ENCODE assay signal across 12 mouse cellular contexts in genomic region chr6:83014482-83015466, GRCm38 (mm10). TPM values are rescaled to one million over a fixed set of nuclear protein-coding genes. Genes with fewer than 3 reads are reported as not detected.
A peak's percentile ranks its signal among the peaks of the same experiment; 100 is the strongest.
DNase-seq lines count a peak whose midpoint lies in the region; ATAC-seq lines count a peak whose summit lies in the region.
"Had no signal": no experiment of that assay in that cellular context is flagged by ENCODE, and none has a peak within 500 bp of the region (broad histone marks: within the 10 kb centered on the region; RNA-seq: fewer than 3 reads in every experiment).

No protein-coding gene starts in this region.

- WGBS in macrophage (ENCODE audit: missing documents), result 62% methylated on average over 12 of the region's 12 CpGs

- ATAC-seq in frontal cortex, adult (ENCODE audit: low TSS enrichment), result no peak
- ATAC-seq: forebrain, embryonic 16.5 days had no signal

- no peak overlapping the region for H3K4me3 ChIP-seq in macrophage (ENCODE audit: inconsistent target)
- H3K4me3 ChIP-seq: left cerebral cortex, adult 2 months had no signal

- peak; percentile 40 for DNase-seq in adrenal gland, postnatal 14 days
- DNase-seq in adrenal gland, adult 8-10 months, result no peak
- peak; percentile 94 for DNase-seq in 3T3-L1 (ENCODE audit: low read depth, low spot score)
- peak; percentile 88 for DNase-seq in c-Kit-positive CD71-positive TER-119-positive erythroid progenitor cells, embryonic 14.5 days (ENCODE audit: low spot score)
- DNase-seq in cerebellum, postnatal 4 days (ENCODE audit: low spot score in 2 of 2), result no peak
- DNase-seq in cerebellum, postnatal 36 days, result no peak
- DNase-seq: kidney, postnatal 10 days; lung, postnatal 4 days had no signal

- no peaks in the 10 kb centered on the region for H3K79me2 ChIP-seq in macrophage (ENCODE audit: inconsistent target)

- H3K27ac ChIP-seq in macrophage, result peak overlapping the region; percentile 85
- H3K27ac ChIP-seq: left cerebral cortex, adult 2 months had no signal

- no peaks in the 10 kb centered on the region for H3K36me3 ChIP-seq in macrophage (ENCODE audit: inconsistent target)

RNA-seq across cellular contexts. Expression of gene Dok1, which starts 18.5 kb away (rescaled TPM):
- total RNA-seq in adrenal gland, postnatal 14 days (2021), result 8.3 and 13.0 TPM in 2 replicates
- total RNA-seq in adrenal gland, adult 8-10 months (2022), result 10 to 100 TPM; 12.7 to 13.8 (median 13.4) TPM
- total RNA-seq in macrophage (2018; cell fraction: chromatin; rRNA removed), result 10 to 100 TPM in 22 of 26 experiments, 1 to 10 TPM in 4; 3.0 to 75.5 (median 33.8) TPM
- 100 to 1,000 TPM in 5 of 26 experiments, 10 to 100 TPM in 21; 39.1 to 112 (median 71.5) TPM for total RNA-seq in macrophage (2018; cell fraction: cytosol; rRNA removed)
- 100 to 1,000 TPM in 3 of 26 experiments, 10 to 100 TPM in 23; 15.4 to 138 (median 60.7) TPM for total RNA-seq in macrophage (2018; cell fraction: nucleus; rRNA removed)
- 30.0 to 70.8 TPM (median 64.9 TPM) in 3 replicates for polyA plus RNA-seq in macrophage (2018)

RNA-seq across cellular contexts. Expression of gene Loxl3, which starts 19.2 kb away (rescaled TPM):
- 2.8 and 4.1 TPM in 2 replicates for total RNA-seq in adrenal gland, postnatal 14 days (2021)
- total RNA-seq in adrenal gland, adult 8-10 months (2022), result 1 to 10 TPM; 2.2 to 4.8 (median 4.1) TPM
- total RNA-seq in macrophage (2018; cell fraction: chromatin; rRNA removed), result 100 to 1,000 TPM in 5 of 26 experiments, 10 to 100 TPM in 18, 1 to 10 TPM in 3; 5.5 to 136 (median 38.4) TPM
- 10 to 100 TPM in 9 of 26 experiments, 1 to 10 TPM in 17; 1.6 to 18.5 (median 5.9) TPM for total RNA-seq in macrophage (2018; cell fraction: cytosol; rRNA removed)
- total RNA-seq in macrophage (2018; cell fraction: nucleus; rRNA removed), result 10 to 100 TPM in 22 of 26 experiments, 1 to 10 TPM in 4; 4.2 to 87.4 (median 28.4) TPM
- 6.0 to 8.2 TPM (median 7.6 TPM) in 3 replicates for polyA plus RNA-seq in macrophage (2018)

RNA-seq across cellular contexts. Expression of gene Aup1, which starts 39.5 kb away (rescaled TPM):
- total RNA-seq in adrenal gland, postnatal 14 days (2021), result 164 and 190 TPM in 2 replicates
- 100 to 1,000 TPM; 184 to 207 (median 192) TPM for total RNA-seq in adrenal gland, adult 8-10 months (2022)
- total RNA-seq in macrophage (2018; cell fraction: chromatin; rRNA removed), result 100 to 1,000 TPM; 162 to 586 (median 393) TPM
- total RNA-seq in macrophage (2018; cell fraction: cytosol; rRNA removed), result 100 to 1,000 TPM; 226 to 433 (median 334) TPM
- 100 to 1,000 TPM; 176 to 503 (median 306) TPM for total RNA-seq in macrophage (2018; cell fraction: nucleus; rRNA removed)
- polyA plus RNA-seq in macrophage (2018), result 192 to 272 TPM (median 246 TPM) in 3 replicates

RNA-seq across cellular contexts. Expression of gene Htra2, which starts 40.3 kb away (rescaled TPM):
- 50.7 and 59.3 TPM in 2 replicates for total RNA-seq in adrenal gland, postnatal 14 days (2021)
- 10 to 100 TPM; 50.7 to 69.4 (median 61.0) TPM for total RNA-seq in adrenal gland, adult 8-10 months (2022)
- 100 to 1,000 TPM in 18 of 26 experiments, 10 to 100 TPM in 8; 53.1 to 213 (median 134) TPM for total RNA-seq in macrophage (2018; cell fraction: chromatin; rRNA removed)
- 10 to 100 TPM; 34.2 to 68.0 (median 50.8) TPM for total RNA-seq in macrophage (2018; cell fraction: cytosol; rRNA removed)
- 100 to 1,000 TPM in 16 of 26 experiments, 10 to 100 TPM in 10; 48.6 to 222 (median 110) TPM for total RNA-seq in macrophage (2018; cell fraction: nucleus; rRNA removed)
- 33.7 to 84.6 TPM (median 58.6 TPM) in 3 replicates for polyA plus RNA-seq in macrophage (2018)

RNA-seq across cellular contexts. Expression of gene Dqx1, which starts 42.9 kb away (rescaled TPM):
- 2.8 TPM in 2 replicates for total RNA-seq in adrenal gland, postnatal 14 days (2021)
- 1 to 10 TPM; 2.6 to 6.3 (median 4.1) TPM for total RNA-seq in adrenal gland, adult 8-10 months (2022)
- total RNA-seq in macrophage (2018; cell fraction: chromatin; rRNA removed), result 10 to 100 TPM in 20 of 26 experiments, 1 to 10 TPM in 6; 5.4 to 16.1 (median 12.2) TPM
- total RNA-seq in macrophage (2018; cell fraction: cytosol; rRNA removed), result under 1 TPM; 0.04 to 0.55 (median 0.16) TPM
- 10 to 100 TPM in 1 of 26 experiments, 1 to 10 TPM in 25; 1.8 to 11.4 (median 6.1) TPM for total RNA-seq in macrophage (2018; cell fraction: nucleus; rRNA removed)
- 0.23 to 0.54 TPM (median 0.51 TPM) in 3 replicates for polyA plus RNA-seq in macrophage (2018)

Comparison
In these comparisons a context has a peak if more than half of its experiments do, and no peak if none do; other contexts are left out.
1. DNase-seq: peak in adrenal gland, postnatal 14 days (single experiment), 3T3-L1 (single experiment) and c-Kit-positive CD71-positive TER-119-positive erythroid progenitor cells, embryonic 14.5 days (single experiment); none in adrenal gland, adult 8-10 months (single experiment), cerebellum, postnatal 4 days (0 of 2) and cerebellum, postnatal 36 days (0 of 2).